16 mouse cellular contexts compared by ENCODE assay signal in the genomic region with DNA sequence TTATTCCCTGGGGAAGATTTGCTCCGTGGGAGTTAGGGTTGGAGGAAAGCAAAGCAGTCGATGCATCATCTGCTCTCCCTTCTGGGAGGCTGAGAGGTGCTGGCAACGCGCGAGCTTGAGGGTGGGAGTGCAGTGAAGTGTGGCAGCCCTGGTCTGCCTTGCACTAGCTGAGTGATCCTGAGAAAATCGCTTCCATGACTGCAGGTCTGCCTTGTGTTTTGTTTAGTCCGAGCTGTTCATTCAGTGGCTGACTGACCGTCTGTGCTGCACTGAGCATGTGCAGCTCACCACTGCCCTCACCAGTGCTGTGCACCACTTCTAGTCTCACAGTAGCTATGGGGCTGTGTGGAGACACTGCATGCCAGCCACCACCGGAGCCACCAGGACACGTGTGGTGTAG. TPM values are rescaled to one million over a fixed set of nuclear protein-coding genes. Genes with fewer than 3 reads are reported as not detected.
DNase-seq lines count a peak whose midpoint lies in the region; ATAC-seq and TF ChIP-seq lines count a peak whose summit lies in the region.
"Had no signal": no experiment of that assay in that cellular context is flagged by ENCODE, and none has a peak within 500 bp of the region (broad histone marks: within the 10 kb centered on the region; RNA-seq: fewer than 3 reads in every experiment).

No protein-coding gene starts in this region.

- H3K9me3 ChIP-seq in hindbrain, embryonic 15.5 days, result no peaks in the 10 kb centered on the region
- no peaks in the 10 kb centered on the region for H3K9me3 ChIP-seq in hindbrain, embryonic 13.5 days
- no peaks in the 10 kb centered on the region for H3K9me3 ChIP-seq in CH12.LX (replicated peaks; ENCODE audit: low read length)
- no peaks in the 10 kb centered on the region for H3K9me3 ChIP-seq in midbrain, embryonic 11.5 days (ENCODE audit: control insufficient read depth, low read length)
- H3K9me3 ChIP-seq: midbrain, embryonic 15.5 days had no signal

- H3K4me3 ChIP-seq in hindbrain, embryonic 15.5 days, result no peak overlapping the region
- H3K4me3 ChIP-seq in hindbrain, embryonic 13.5 days, result no peak overlapping the region
- H3K4me3 ChIP-seq in CH12.LX (replicated peaks in 1 of 3; ENCODE audit: low read depth in 2 of 3, low read length in 2 of 3, poor library complexity in 1 of 3), result no peak overlapping the region
- no peak overlapping the region for H3K4me3 ChIP-seq in left cerebral cortex, adult 2 months
- H3K4me3 ChIP-seq in midbrain, embryonic 11.5 days (ENCODE audit: low read depth, low read length), result no peak overlapping the region
- H3K4me3 ChIP-seq: midbrain, embryonic 15.5 days had no signal

- DNase-seq in CH12.LX (ENCODE audit: extremely low read depth), result peak; percentile 15
- peak; percentile 51 to 64 for DNase-seq in left cerebral cortex, adult 2 months (ENCODE audit: extremely low spot score in 1 of 2, low spot score in 2 of 2)
- no peak for DNase-seq in midbrain, embryonic 11.5 days (ENCODE audit: low spot score, missing footprints)
- DNase-seq in thymus, postnatal 36 days, result no peak
- DNase-seq: adrenal gland, postnatal 36 days; cerebellum, adult 9-10 months; gastrocnemius, postnatal 10 days; heart, postnatal 10 days; kidney, postnatal 25 days; thymus, postnatal 14 days had no signal

- no peaks in the 10 kb centered on the region for H3K79me2 ChIP-seq in CH12.LX (replicated peaks; ENCODE audit: control insufficient read depth, extremely low read depth, insufficient read depth, poor library complexity, severe bottlenecking)

- ATAC-seq in hindbrain, embryonic 15.5 days (ENCODE audit: low FRiP score, low read depth), result peak; percentile 56; the same call in 1 of the 2 replicates
- no peak for ATAC-seq in hindbrain, embryonic 13.5 days (ENCODE audit: low FRiP score)
- ATAC-seq in frontal cortex, adult (ENCODE audit: low TSS enrichment), result peak; percentile 99
- ATAC-seq in midbrain, embryonic 11.5 days (ENCODE audit: low FRiP score), result no peak
- no peak for ATAC-seq in granulocyte monocyte progenitor cell, adult 5-6 weeks (replicated peaks; ENCODE audit: poor library complexity, severe bottlenecking)
- ATAC-seq: midbrain, embryonic 15.5 days had no signal

- H3K4me1 ChIP-seq in hindbrain, embryonic 15.5 days (replicated peaks), result no peaks in the 10 kb centered on the region
- no peaks in the 10 kb centered on the region for H3K4me1 ChIP-seq in hindbrain, embryonic 13.5 days (replicated peaks)
- peaks cover 3 to 7% of the 10 kb centered on the region in 2 experiments; a peak in 2 of 4 replicates for H3K4me1 ChIP-seq in CH12.LX (ENCODE audit: control insufficient read depth in 1 of 2, insufficient read depth in 2 of 2)
- H3K4me1 ChIP-seq in midbrain, embryonic 11.5 days (ENCODE audit: control insufficient read depth, insufficient read depth, low read length), result no peaks in the 10 kb centered on the region
- H3K4me1 ChIP-seq: midbrain, embryonic 15.5 days had no signal

- dilution Hi-C loops in CH12.LX (cut with MboI; ENCODE audit: extremely low pct_ligation_motif_present, extremely low pct_unique_long_range_greater_than_20kb, low sequenced_read_pairs), result no loop called here

- peaks cover 54% of the 10 kb centered on the region for H3K36me3 ChIP-seq in hindbrain, embryonic 15.5 days
- peaks cover 79% of the 10 kb centered on the region for H3K36me3 ChIP-seq in hindbrain, embryonic 13.5 days
- H3K36me3 ChIP-seq in CH12.LX (replicated peaks in 1 of 2; ENCODE audit: control insufficient read depth in 1 of 2, insufficient read depth in 1 of 2, low read length in 1 of 2), result peaks cover 39 to 84% of the 10 kb centered on the region in 2 experiments
- peaks cover 11% of the 10 kb centered on the region for H3K36me3 ChIP-seq in midbrain, embryonic 11.5 days (ENCODE audit: control insufficient read depth, insufficient read depth, low read length)

- no peak overlapping the region for H3K4me2 ChIP-seq in hindbrain, embryonic 15.5 days
- H3K4me2 ChIP-seq in hindbrain, embryonic 13.5 days, result no peak overlapping the region
- H3K4me2 ChIP-seq in CH12.LX (ENCODE audit: insufficient read depth, low read depth, poor library complexity, severe bottlenecking), result no peak overlapping the region
- H3K4me2 ChIP-seq in midbrain, embryonic 11.5 days, result no peak overlapping the region
- H3K4me2 ChIP-seq: liver, embryonic 11.5 days; midbrain, embryonic 15.5 days had no signal

- no peak overlapping the region for H3K27ac ChIP-seq in hindbrain, embryonic 15.5 days (replicated peaks)
- H3K27ac ChIP-seq in hindbrain, embryonic 13.5 days, result no peak overlapping the region
- no peak overlapping the region for H3K27ac ChIP-seq in CH12.LX (ENCODE audit: insufficient read depth, low read depth)
- no peak overlapping the region for H3K27ac ChIP-seq in left cerebral cortex, adult 2 months
- H3K27ac ChIP-seq in midbrain, embryonic 11.5 days (ENCODE audit: low read depth, low read length), result no peak overlapping the region
- H3K27ac ChIP-seq: midbrain, embryonic 15.5 days had no signal

- no peak for TF ChIP-seq EP300 in CH12.LX (IDR thresholded peaks at IDR 0.05; ENCODE audit: low read length)

- H3K9ac ChIP-seq in hindbrain, embryonic 15.5 days, result no peak overlapping the region
- H3K9ac ChIP-seq in hindbrain, embryonic 13.5 days, result no peak overlapping the region
- no peak overlapping the region for H3K9ac ChIP-seq in CH12.LX (ENCODE audit: insufficient read depth, low read depth)
- H3K9ac ChIP-seq in midbrain, embryonic 11.5 days (ENCODE audit: low read length), result no peak overlapping the region
- H3K9ac ChIP-seq: midbrain, embryonic 15.5 days had no signal

- no peak for TF ChIP-seq POLR2A in CH12.LX (IDR thresholded peaks at IDR 0.05; ENCODE audit: low read depth, low read length)

- intact Hi-C loops in left cerebral cortex, adult 2 months (cut with DNase I), result no loop called here

- TF ChIP-seq RAD21 in CH12.LX (IDR thresholded peaks at IDR 0.05; ENCODE audit: low read depth, low read length), result no peak

- in situ Hi-C loops in CH12.LX (cut with MboI; ENCODE audit: low pct_ligation_motif_present, low pct_unique_long_range_greater_than_20kb, low sequenced_read_pairs), result no loop called here

- H3K27me3 ChIP-seq in hindbrain, embryonic 15.5 days, result no peaks in the 10 kb centered on the region
- H3K27me3 ChIP-seq in hindbrain, embryonic 13.5 days, result no peaks in the 10 kb centered on the region
- H3K27me3 ChIP-seq in CH12.LX (replicated peaks), result no peaks in the 10 kb centered on the region
- no peaks in the 10 kb centered on the region for H3K27me3 ChIP-seq in midbrain, embryonic 11.5 days (ENCODE audit: control insufficient read depth, insufficient read depth, low read length)
- H3K27me3 ChIP-seq: midbrain, embryonic 15.5 days had no signal

- TF ChIP-seq CTCF in CH12.LX (conservative IDR thresholded peaks at IDR 0.05 in 1 of 2, IDR thresholded peaks at IDR 0.05 in 1 of 2; ENCODE audit: low read depth in 2 of 2, low read length in 2 of 2), result no peak
- TF ChIP-seq CTCF in left cerebral cortex, adult 2 months (IDR thresholded peaks at IDR 0.05), result no peak

- 71% methylated on average over 10 of the region's 10 CpGs for WGBS in hindbrain, embryonic 15.5 days
- WGBS in hindbrain, embryonic 13.5 days, result 64% methylated on average over 10 of the region's 10 CpGs
- 80% methylated on average over 10 of the region's 10 CpGs for WGBS in midbrain, embryonic 11.5 days

TF ChIP-seq in CH12.LX, 34 proteins besides CTCF, POLR2A, EP300 and RAD21:
- no peak for TF ChIP-seq ZKSCAN1 (IDR thresholded peaks at IDR 0.05; ENCODE audit: borderline replicate concordance, low read depth, low read length)
- TF ChIP-seq NRF1 (IDR thresholded peaks at IDR 0.05; ENCODE audit: low read depth, low read length), result peak; percentile 69

RNA-seq across cellular contexts. Expression of gene Slc30a9, which starts 42.2 kb away (rescaled TPM):
- 156 and 176 TPM in 2 replicates for polyA plus RNA-seq in hindbrain, embryonic 15.5 days (2015; fragmentation: Nextera tagmentation; extraction: Ambion mirVana)
- polyA plus RNA-seq in hindbrain, embryonic 13.5 days (2015; fragmentation: Nextera tagmentation; extraction: Ambion mirVana), result 150 and 153 TPM in 2 replicates
- total RNA-seq in CH12.LX (2012; rRNA removed) (15.0 and 19.6 TPM in 2 replicates), CH12.LX (2014; rRNA removed) (41.2 and 42.6 TPM in 2 replicates)
- 35.6 TPM in 2 replicates for polyA plus RNA-seq in CH12.LX (2012; ENCODE audit: insufficient read length, low read depth)
- 100 to 1,000 TPM; 168 to 178 TPM for total RNA-seq in left cerebral cortex, adult 2 months (2021)
- 171 and 182 TPM in 2 replicates for polyA plus RNA-seq in midbrain, embryonic 11.5 days (2014; fragmentation: Nextera tagmentation; extraction: Ambion mirVana)
- total RNA-seq in granulocyte monocyte progenitor cell, adult 5-6 weeks (2014; fragmentation: Nextera tagmentation), result 30.4 and 44.6 TPM in 2 replicates
- 23.8 and 36.6 TPM in 2 replicates for total RNA-seq in granulocyte monocyte progenitor cell, adult 5-6 weeks (2017)

Comparison
In these comparisons a context has a peak if more than half of its experiments do, and no peak if none do; other contexts are left out.
1. ATAC-seq: peak in hindbrain, embryonic 15.5 days (single experiment) and frontal cortex, adult (single experiment); none in hindbrain, embryonic 13.5 days (single experiment), midbrain, embryonic 11.5 days (single experiment) and granulocyte monocyte progenitor cell, adult 5-6 weeks (single experiment).
2. DNase-seq: peak in CH12.LX (single experiment) and left cerebral cortex, adult 2 months (2 of 2); none in midbrain, embryonic 11.5 days (single experiment) and thymus, postnatal 36 days (0 of 2).